Mouse (Mus musculus) heart, adult 2 months (tissue): ENCODE measurements around the gene Pard6a.
A peak's percentile ranks its signal among the peaks of the same experiment; 100 is the strongest.

Experiments
- CTCF ChIP-seq: fragments of 200-600 bp; IDR thresholded peaks from 2 replicates; pipeline ENCODE4 v1.8.1; 2022; ENCODE audit warnings: antibody characterized with exemption, mild to moderate bottlenecking, moderate library complexity
- EP300 ChIP-seq: fragments of 200-500 bp; IDR thresholded peaks from 2 replicates; pipeline ENCODE4 v1.6.1; 2011; ENCODE audit warnings: low read depth, low read length, control low read depth; ENCODE audit not compliant: insufficient read depth
- POLR2A ChIP-seq: fragments of 200-500 bp; IDR thresholded peaks from 2 replicates; pipeline ENCODE4 v1.6.1; 2011; ENCODE audit warnings: mild to moderate bottlenecking, low read depth, low read length, control low read depth; ENCODE audit not compliant: insufficient read depth

DNA sequence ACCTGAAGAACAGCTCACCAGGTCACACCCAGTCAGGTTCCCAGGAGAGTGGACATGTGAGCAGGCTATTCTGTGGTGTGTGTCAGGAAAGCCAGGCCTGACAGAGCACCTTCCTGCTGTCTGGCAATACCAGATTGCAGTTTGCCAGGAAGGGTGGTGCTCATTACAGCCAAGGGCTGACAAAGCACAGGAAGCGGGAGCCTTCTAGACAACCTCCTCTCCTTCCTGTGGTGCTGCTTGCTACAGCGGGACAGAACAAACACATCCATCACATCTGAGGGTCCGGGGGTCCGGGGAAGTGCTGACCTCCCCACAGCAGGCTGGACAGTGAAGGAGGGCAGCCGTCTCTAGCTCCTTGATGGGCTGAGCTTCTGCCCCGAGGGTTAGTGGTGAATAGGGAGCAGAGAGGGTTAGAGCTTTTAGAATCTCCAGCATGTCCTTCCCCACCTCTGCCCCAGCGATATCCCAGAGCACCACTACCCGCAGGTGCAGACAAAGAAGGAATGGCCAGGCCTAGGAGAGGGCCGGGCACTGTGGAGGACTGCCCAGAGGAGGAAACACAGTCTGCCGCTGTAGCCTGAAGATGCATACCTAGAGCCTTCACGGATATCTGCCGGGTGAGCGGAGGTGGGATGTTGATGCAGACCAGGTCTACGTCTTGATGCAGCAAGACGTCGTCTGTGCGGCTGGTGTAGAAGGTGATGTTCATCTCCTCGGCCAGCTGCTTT lies 26.6 kb downstream of the Pard6a start:
- TF ChIP-seq CTCF: no peak
- peak; percentile 72 for TF ChIP-seq POLR2A
- TF ChIP-seq EP300: peak; percentile 97
